Mouse (Mus musculus) adrenal gland, adult 2 months (tissue): ENCODE measurements around the gene Mmp28. TPM values are rescaled to one million over a fixed set of nuclear protein-coding genes. Genes with fewer than 3 reads are reported as not detected.
A peak's percentile ranks its signal among the peaks of the same experiment; 100 is the strongest.

ENCODE experiments used
- DNase-seq: peaks from one replicate; pipeline ENCODE4 v3.0.0; 2021
- long read RNA-seq: library from polyadenylated mRNA; stranded (forward); transcript quantifications from one replicate; pipeline ENCODE4 v2.0.0, GENCODE M21; 2021
- polyA plus RNA-seq: library from polyadenylated mRNA; depleted of rRNA; stranded (reverse); fragments of >200 nt; gene quantifications from 2 replicates; pipeline ENCODE4 v1.2.3, GENCODE M21; 2012; rRNA removed
- total RNA-seq, 2 experiments: library from RNA; stranded (reverse); gene quantifications; 2 replicates each; pipeline ENCODE4 v1.2.3; 2021

Mmp28 gene
- total RNA-seq (10 to 100 TPM in 1 of 2 experiments, 1 to 10 TPM in 1; 8.7 to 22.6 TPM), polyA plus RNA-seq (24.2 and 27.2 TPM in 2 replicates)
- long read RNA-seq, partial matches to known transcripts: 2 of 2 reads
- long read RNA-seq, other reads (novel, unspliced or antisense): 0 of 2 reads

GRCm38 (mm10) chr11:83462711-83463244 lies at the start of gene Mmp28:
Gene Mmp28, minus strand, starts transcription at chr11:83463071.
- DNase-seq: peak; percentile 89

GRCm38 (mm10) chr11:83509521-83509920 lies 46.6 kb upstream of the Mmp28 start:
- peak; percentile 15 for DNase-seq

- DNase-seq: no peak
Observed at GRCm38 (mm10) chr11:83504308-83504707, 41.4 kb upstream of the Mmp28 start.

GRCm38 (mm10) chr11:83495571-83495970 lies 32.7 kb upstream of the Mmp28 start:
- DNase-seq: no peak

- DNase-seq: no peak
Observed at GRCm38 (mm10) chr11:83491488-83491887, 28.6 kb upstream of the Mmp28 start.

DNA sequence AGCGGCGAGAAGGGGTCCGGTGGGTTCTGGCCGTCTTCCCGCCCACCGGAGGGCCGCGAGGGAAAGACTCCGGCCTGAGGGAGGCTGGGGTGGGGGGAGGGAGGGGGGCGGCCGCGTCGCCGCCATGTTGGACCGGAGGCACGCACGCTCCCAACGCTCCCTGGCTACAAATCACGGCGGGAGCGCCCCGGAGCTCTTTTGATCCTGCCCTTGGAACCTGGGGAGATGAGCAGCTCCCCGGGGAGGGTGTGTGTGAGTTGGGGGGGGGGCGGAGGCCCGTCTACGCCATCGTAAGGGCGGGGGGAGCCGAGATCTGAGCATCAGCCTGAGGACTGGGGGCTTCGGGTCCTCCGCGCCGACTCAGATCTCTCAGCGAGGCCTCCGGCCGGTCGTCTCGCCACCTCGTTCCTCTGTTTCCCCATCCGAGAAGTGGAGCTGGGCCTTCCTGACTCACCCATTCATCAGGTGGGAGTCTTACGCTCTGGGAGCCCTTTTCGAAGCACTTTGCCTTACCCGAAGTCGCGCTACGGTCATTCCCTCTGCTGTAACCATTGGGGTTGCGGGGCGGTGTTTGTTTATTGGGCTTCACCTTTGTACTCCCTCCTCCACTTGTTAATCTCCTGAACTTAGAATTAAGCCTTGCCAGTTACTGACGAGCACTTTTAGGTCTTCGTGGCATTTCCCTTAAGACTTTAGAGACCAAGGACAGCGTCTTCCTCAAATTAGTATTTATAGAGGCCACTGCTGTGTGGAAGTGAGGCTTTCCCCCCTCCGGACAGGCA lies 10.6 kb upstream of the Mmp28 start:
- DNase-seq: no peak

- DNase-seq: peak; percentile 100
Observed at GRCm38 (mm10) chr11:83472324-83473234, 9.7 kb upstream of the Mmp28 start, which contains the start of gene Taf15. Gene Taf15, plus strand, starts transcription at chr11:83473086.

- no peak for DNase-seq
Observed at GRCm38 (mm10) chr11:83471766-83472165, 8.9 kb upstream of the Mmp28 start.

DNA sequence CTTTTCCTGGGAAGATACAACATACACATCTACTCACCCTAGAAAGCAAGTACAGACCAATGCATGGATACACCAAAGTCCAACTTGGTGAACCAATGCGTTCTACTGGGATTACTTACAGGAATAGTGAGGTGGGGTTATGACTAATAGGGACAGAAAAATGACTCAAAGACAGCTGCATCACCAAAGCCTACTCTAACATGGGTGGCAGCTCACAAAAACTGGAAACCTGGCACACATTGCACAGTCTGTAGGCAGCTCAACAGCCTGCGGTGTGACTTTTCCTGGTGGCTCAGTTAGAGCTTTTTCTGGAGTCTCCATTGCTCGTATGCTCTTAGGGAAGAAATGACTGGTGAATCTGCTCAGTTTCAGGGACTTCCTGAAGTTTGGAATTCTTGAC lies 5.9 kb upstream of the Mmp28 start:
- DNase-seq: no peak

GRCm38 (mm10) chr11:83467120-83467652 lies 4.3 kb upstream of the Mmp28 start:
- DNase-seq: peak; percentile 70

- peak; percentile 84 for DNase-seq
Observed at GRCm38 (mm10) chr11:83465976-83466375, 3.1 kb upstream of the Mmp28 start.

DNA sequence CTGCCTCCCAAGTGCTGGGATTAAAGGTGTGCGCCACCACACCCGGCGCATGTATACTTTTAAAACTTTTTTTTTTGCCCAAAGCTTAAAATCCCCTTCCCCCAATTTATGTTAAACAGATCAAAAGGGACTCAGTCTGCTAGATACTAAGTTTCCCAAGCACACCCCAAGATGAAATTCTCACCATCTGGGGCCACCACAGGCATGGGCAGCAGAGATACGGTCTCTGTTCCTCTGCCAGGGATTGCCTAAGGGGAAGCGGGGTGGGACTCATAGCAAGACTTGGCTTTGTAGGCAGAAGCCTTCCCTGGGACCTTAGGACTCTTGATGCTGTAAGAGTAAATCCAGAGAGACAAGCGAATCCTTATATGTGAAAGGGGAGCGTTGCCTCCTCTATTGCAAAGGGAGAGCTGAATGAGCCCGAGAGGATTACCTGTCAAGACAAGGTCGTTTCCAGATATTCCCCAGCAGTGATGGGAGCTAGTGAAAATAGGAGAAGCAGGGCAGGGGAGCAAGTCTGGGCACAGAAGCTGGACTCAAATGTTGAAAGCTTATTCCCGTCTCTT lies 1.3 kb downstream of the Mmp28 start:
- DNase-seq: no peak

- peak; percentile 58 for DNase-seq
Observed at GRCm38 (mm10) chr11:83457912-83458601, 4.8 kb downstream of the Mmp28 start.

- no peak for DNase-seq
Observed at GRCm38 (mm10) chr11:83457257-83457656, 5.6 kb downstream of the Mmp28 start.

DNA sequence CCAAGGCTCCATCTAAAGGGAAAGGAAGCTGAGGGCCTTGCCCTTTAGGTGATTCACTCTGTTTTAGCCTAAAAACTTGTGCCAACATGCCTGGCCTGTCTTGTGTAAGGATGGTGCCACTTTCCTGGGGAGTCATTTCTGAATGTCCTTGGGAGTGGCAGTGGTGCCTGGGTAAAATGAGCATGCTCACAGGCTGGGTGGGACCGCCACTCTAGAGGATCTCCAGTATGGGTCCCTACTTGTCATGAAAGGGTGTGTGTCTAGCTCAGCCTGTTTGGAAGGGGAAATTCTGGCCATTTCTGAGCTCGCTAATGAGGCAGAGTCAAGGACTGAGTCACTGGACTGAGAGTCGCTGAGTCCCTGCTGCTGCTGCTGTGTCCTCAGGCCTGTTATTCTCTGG lies 7.3 kb downstream of the Mmp28 start:
- DNase-seq: peak; percentile 85

DNA sequence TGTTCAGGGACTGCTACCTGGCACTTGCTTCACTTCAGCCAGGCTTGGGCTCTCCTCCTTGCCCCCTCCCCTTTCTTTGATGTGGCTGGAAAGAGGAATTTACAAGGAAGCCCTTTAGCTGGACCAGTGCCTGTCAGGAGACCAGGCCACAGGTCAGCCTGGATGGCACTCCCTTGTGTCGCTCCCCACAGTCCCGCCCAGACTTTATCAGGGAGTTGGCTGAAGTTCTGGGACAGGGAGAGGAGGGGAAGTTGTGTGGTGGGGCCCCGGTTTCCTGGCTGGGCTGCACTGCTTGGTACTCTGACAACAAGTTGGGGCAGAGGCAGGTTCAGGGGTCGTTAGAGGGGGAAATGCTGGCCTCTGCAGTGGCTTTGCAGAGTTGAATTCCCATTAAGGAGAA lies 8.3 kb downstream of the Mmp28 start:
- peak; percentile 54 for DNase-seq

GRCm38 (mm10) chr11:83451281-83451680 lies 11.6 kb downstream of the Mmp28 start:
- DNase-seq: no peak

- DNase-seq: no peak
Observed at GRCm38 (mm10) chr11:83450550-83450949, 12.3 kb downstream of the Mmp28 start.

DNA sequence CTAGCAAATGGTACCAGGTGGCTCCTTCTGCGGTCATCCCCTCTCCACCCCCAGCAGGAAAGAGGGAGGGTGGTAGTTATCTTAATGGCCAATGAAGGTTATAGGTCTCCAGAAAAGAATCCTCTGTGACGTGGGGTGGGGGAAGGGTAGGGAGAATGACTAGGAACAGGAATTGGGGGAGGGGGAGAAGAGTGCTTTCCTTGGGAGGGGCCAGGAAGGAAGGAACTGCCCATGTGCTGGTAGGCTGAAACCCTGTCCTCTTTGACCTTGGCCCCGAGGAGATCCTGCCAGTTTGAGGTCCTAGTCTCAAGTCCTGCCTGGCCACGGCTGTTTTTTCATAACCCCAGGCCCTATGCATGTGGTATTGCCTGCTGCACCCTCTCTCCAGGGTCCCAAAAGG lies 13.6 kb downstream of the Mmp28 start:
- no peak for DNase-seq

- peak; percentile 55 for DNase-seq
Observed at GRCm38 (mm10) chr11:83448927-83449236, 14.0 kb downstream of the Mmp28 start.
